In the genomic region with DNA sequence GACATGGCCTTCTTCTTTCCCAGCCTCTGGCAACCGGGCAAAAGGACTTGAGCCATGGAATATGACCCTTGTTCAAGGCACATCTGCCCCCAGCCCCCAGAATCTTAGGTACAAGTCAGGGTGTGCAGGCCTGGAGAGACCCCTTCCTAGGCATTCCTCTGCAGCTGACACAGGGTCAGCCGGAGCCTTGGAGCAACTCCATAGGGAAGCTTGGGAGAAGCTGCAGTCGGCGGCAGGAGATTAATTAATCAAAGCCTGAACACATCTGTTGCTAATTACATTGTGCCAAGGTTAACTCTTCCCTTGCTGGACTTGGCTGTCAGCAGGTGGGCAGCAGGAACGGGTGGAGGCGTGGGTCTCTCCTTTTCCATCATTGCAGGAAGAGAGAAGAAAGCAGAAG, we compare ENCODE assay signal across 13 mouse cellular contexts. TPM values are rescaled to one million over a fixed set of nuclear protein-coding genes. Genes with fewer than 3 reads are reported as not detected.
DNase-seq lines count a peak whose midpoint lies in the region; ATAC-seq and TF ChIP-seq lines count a peak whose summit lies in the region.
"Had no signal": no experiment of that assay in that cellular context is flagged by ENCODE, and none has a peak within 500 bp of the region (broad histone marks: within the 10 kb centered on the region; RNA-seq: fewer than 3 reads in every experiment).

No protein-coding gene starts in this region.

- H3K36me3 ChIP-seq in heart, embryonic 14.5 days (ENCODE audit: control insufficient read depth, insufficient read depth, low read length), result peaks cover 44% of the 10 kb centered on the region
- no peaks in the 10 kb centered on the region for H3K36me3 ChIP-seq in neural tube, embryonic 15.5 days
- H3K36me3 ChIP-seq in hindbrain, embryonic 11.5 days (ENCODE audit: control insufficient read depth, insufficient read depth, low read length), result no peaks in the 10 kb centered on the region
- H3K36me3 ChIP-seq in neural tube, embryonic 13.5 days, result no peaks in the 10 kb centered on the region

- intact Hi-C loops in heart, postnatal 36 days (cut with DNase I), result no loop called here

- peak overlapping the region; percentile 72 to 73 for H3K27ac ChIP-seq in heart, embryonic 14.5 days (replicated peaks in 1 of 2; ENCODE audit: control insufficient read depth in 1 of 2, insufficient read depth in 1 of 2, low read depth in 2 of 2, low read length in 2 of 2)
- no peak overlapping the region for H3K27ac ChIP-seq in neural tube, embryonic 15.5 days (replicated peaks)
- 0 out of 2 replicates have a peak overlapping the region, but pooled peaks have one; percentile 45 for H3K27ac ChIP-seq in hindbrain, embryonic 11.5 days (ENCODE audit: low read depth, low read length)
- H3K27ac ChIP-seq in neural tube, embryonic 13.5 days (replicated peaks), result 0 out of 2 replicates have a peak overlapping the region, but pooled peaks have one; percentile 5
- no peak overlapping the region for H3K27ac ChIP-seq in layer of hippocampus, adult 2 months

- 33% methylated on average over 6 of the region's 6 CpGs for WGBS in heart, embryonic 14.5 days
- 24% methylated on average over 6 of the region's 6 CpGs for WGBS in neural tube, embryonic 15.5 days
- 22% methylated on average over 6 of the region's 6 CpGs for WGBS in hindbrain, embryonic 11.5 days
- WGBS in neural tube, embryonic 13.5 days, result 26% methylated on average over 6 of the region's 6 CpGs

- DNase-seq in heart, postnatal 36 days, result no peak
- peak; percentile 53 for DNase-seq in neural tube, embryonic 10.5 days (ENCODE audit: extremely low spot score, low spot score)
- peak; percentile 30 for DNase-seq in hindbrain, embryonic 11.5 days (ENCODE audit: low spot score)
- DNase-seq in layer of hippocampus, adult 2 months (ENCODE audit: low spot score in 2 of 2), result no peak
- DNase-seq: adrenal gland, adult 2 months; forebrain, postnatal 0 days; kidney, adult 8-10 months had no signal

- H3K4me3 ChIP-seq in heart, embryonic 14.5 days (ENCODE audit: control insufficient read depth in 1 of 2, insufficient read depth in 1 of 2, low read depth in 1 of 2, low read length in 2 of 2), result no peak overlapping the region
- no peak overlapping the region for H3K4me3 ChIP-seq in neural tube, embryonic 15.5 days (replicated peaks)
- no peak overlapping the region for H3K4me3 ChIP-seq in hindbrain, embryonic 11.5 days (ENCODE audit: low read depth, low read length)
- no peak overlapping the region for H3K4me3 ChIP-seq in neural tube, embryonic 13.5 days
- H3K4me3 ChIP-seq in layer of hippocampus, adult 2 months, result no peak overlapping the region

- no peaks in the 10 kb centered on the region for H3K9me3 ChIP-seq in heart, embryonic 14.5 days (ENCODE audit: control insufficient read depth, low read length)
- no peaks in the 10 kb centered on the region for H3K9me3 ChIP-seq in neural tube, embryonic 15.5 days (replicated peaks)
- H3K9me3 ChIP-seq in hindbrain, embryonic 11.5 days (ENCODE audit: control insufficient read depth, low read length), result no peaks in the 10 kb centered on the region
- H3K9me3 ChIP-seq in neural tube, embryonic 13.5 days, result no peaks in the 10 kb centered on the region

- no peak overlapping the region for H3K9ac ChIP-seq in heart, embryonic 14.5 days (ENCODE audit: low read length)
- H3K9ac ChIP-seq in neural tube, embryonic 15.5 days (replicated peaks), result no peak overlapping the region
- H3K9ac ChIP-seq in hindbrain, embryonic 11.5 days (ENCODE audit: low read depth, low read length), result no peak overlapping the region
- H3K9ac ChIP-seq in neural tube, embryonic 13.5 days, result no peak overlapping the region
- H3K9ac ChIP-seq: forebrain, postnatal 0 days had no signal

- no peak for ATAC-seq in heart, embryonic 14.5 days (ENCODE audit: insufficient number of reproducible peaks, insufficient read depth, low FRiP score, low read depth)
- no peak for ATAC-seq in neural tube, embryonic 15.5 days (ENCODE audit: low FRiP score)
- no peak for ATAC-seq in hindbrain, embryonic 11.5 days (ENCODE audit: low FRiP score)
- ATAC-seq in neural tube, embryonic 13.5 days (ENCODE audit: low read depth), result no peak
- ATAC-seq in monocyte, adult 5-6 weeks (replicated peaks; ENCODE audit: insufficient number of reproducible peaks, low FRiP score, low TSS enrichment, poor library complexity, severe bottlenecking), result no peak
- ATAC-seq: forebrain, postnatal 0 days had no signal

- no peak overlapping the region for H3K4me2 ChIP-seq in heart, embryonic 14.5 days (ENCODE audit: low read length)
- no peak overlapping the region for H3K4me2 ChIP-seq in neural tube, embryonic 15.5 days
- H3K4me2 ChIP-seq in hindbrain, embryonic 11.5 days (replicated peaks; ENCODE audit: low read depth, low read length), result no peak overlapping the region
- no peak overlapping the region for H3K4me2 ChIP-seq in neural tube, embryonic 13.5 days
- H3K4me2 ChIP-seq: liver, embryonic 11.5 days had no signal

- TF ChIP-seq CTCF in layer of hippocampus, adult 2 months (conservative IDR thresholded peaks at IDR 0.05), result no peak

- peaks cover 4 to 7% of the 10 kb centered on the region in 2 experiments; a peak in 2 of 4 replicates for H3K4me1 ChIP-seq in heart, embryonic 14.5 days (ENCODE audit: control insufficient read depth in 2 of 2, insufficient read depth in 2 of 2, low read length in 2 of 2)
- H3K4me1 ChIP-seq in neural tube, embryonic 15.5 days, result peaks cover 14% of the 10 kb centered on the region
- peaks cover 9% of the 10 kb centered on the region for H3K4me1 ChIP-seq in hindbrain, embryonic 11.5 days (replicated peaks; ENCODE audit: control insufficient read depth, insufficient read depth, low read length)
- H3K4me1 ChIP-seq in neural tube, embryonic 13.5 days (replicated peaks), result peaks cover 38% of the 10 kb centered on the region

- H3K27me3 ChIP-seq in heart, embryonic 14.5 days (ENCODE audit: control insufficient read depth, insufficient read depth, low read length), result no peaks in the 10 kb centered on the region
- H3K27me3 ChIP-seq in neural tube, embryonic 15.5 days (replicated peaks), result peaks cover 25% of the 10 kb centered on the region
- no peaks in the 10 kb centered on the region for H3K27me3 ChIP-seq in hindbrain, embryonic 11.5 days (ENCODE audit: control insufficient read depth, insufficient read depth, low read length)
- H3K27me3 ChIP-seq in neural tube, embryonic 13.5 days, result peaks cover 29% of the 10 kb centered on the region

RNA-seq across cellular contexts. Expression of a gene that starts 20.0 kb away (rescaled TPM):
- 10.4 and 26.3 TPM in 2 replicates for polyA plus RNA-seq in heart, embryonic 14.5 days (2014; fragmentation: Nextera tagmentation; extraction: Ambion mirVana)
- 1 to 10 TPM in 1 of 2 experiments, under 1 TPM in 1; 0.81 to 3.1 TPM for total RNA-seq in heart, postnatal 36 days (2021)
- polyA plus RNA-seq in neural tube, embryonic 15.5 days (2015; fragmentation: Nextera tagmentation; extraction: Ambion mirVana), result 3.3 and 4.4 TPM in 2 replicates
- 39.0 and 40.5 TPM in 2 replicates for polyA plus RNA-seq in hindbrain, embryonic 11.5 days (2014; fragmentation: Nextera tagmentation; extraction: Ambion mirVana)
- 3.6 and 4.7 TPM in 2 replicates for polyA plus RNA-seq in neural tube, embryonic 13.5 days (2015; fragmentation: Nextera tagmentation; extraction: Ambion mirVana)
- under 1 TPM; 0.49 to 0.83 TPM for total RNA-seq in layer of hippocampus, adult 2 months (2021)
- not detected in 3 replicates for total RNA-seq in monocyte, adult 5-6 weeks (2017)
- total RNA-seq: neutrophil, adult 5-6 weeks had no signal

Comparison
In these comparisons a context has a peak if more than half of its experiments do, and no peak if none do; other contexts are left out.
1. H3K27ac ChIP-seq: peak in heart, embryonic 14.5 days (2 of 2), hindbrain, embryonic 11.5 days (single experiment) and neural tube, embryonic 13.5 days (single experiment); none in neural tube, embryonic 15.5 days (single experiment) and layer of hippocampus, adult 2 months (single experiment).
2. DNase-seq: peak in neural tube, embryonic 10.5 days (single experiment) and hindbrain, embryonic 11.5 days (single experiment); none in heart, postnatal 36 days (0 of 2) and layer of hippocampus, adult 2 months (0 of 2).